Mouse (Mus musculus) myocyte (in vitro differentiated cells): ENCODE results near the gene Abcd4.

Experiments
- MAX ChIP-seq: IDR thresholded peaks from one replicate; pipeline ENCODE4 v1.6.1; 2011; ENCODE audit warnings: low read depth, mild to moderate bottlenecking, control low read depth
- MYOD1 ChIP-seq, 3 experiments: IDR thresholded peaks; one replicate each; pipeline ENCODE4 v1.6.1; 2011; ENCODE audit warnings: control low read depth in 2 of 3, low read depth in 2 of 3, mild to moderate bottlenecking in 2 of 3, moderate library complexity in 1 of 3; ENCODE audit not compliant: insufficient read length in 2 of 3, control insufficient read depth in 1 of 3
- MYOG ChIP-seq, 3 experiments: IDR thresholded peaks; one replicate each; pipeline ENCODE4 v1.6.1; 2011; ENCODE audit warnings: control low read depth in 2 of 3, low read depth in 2 of 3, mild to moderate bottlenecking in 2 of 3; ENCODE audit not compliant: insufficient read length in 2 of 3, control insufficient read depth in 1 of 3, insufficient read depth in 1 of 3
- POLR2A ChIP-seq: IDR thresholded peaks from one replicate; pipeline ENCODE4 v1.6.1; 2011; ENCODE audit warnings: low read depth, mild to moderate bottlenecking, control low read depth, moderate library complexity; ENCODE audit not compliant: insufficient read length
- POLR2AphosphoS2 ChIP-seq: IDR thresholded peaks from one replicate; pipeline ENCODE4 v1.6.1; 2011; ENCODE audit warnings: low read depth, control low read depth; ENCODE audit not compliant: insufficient read length
- REST ChIP-seq: IDR thresholded peaks from one replicate; pipeline ENCODE4 v1.6.1; 2011; ENCODE audit warnings: mild to moderate bottlenecking, control low read depth, moderate library complexity; ENCODE audit not compliant: insufficient read depth, insufficient read length
- TCF12 ChIP-seq: IDR thresholded peaks from one replicate; pipeline ENCODE4 v1.6.1; 2011; ENCODE audit warnings: mild to moderate bottlenecking, control low read depth; ENCODE audit not compliant: poor library complexity, insufficient read depth, severe bottlenecking

- no peak for TF ChIP-seq POLR2A
- TF ChIP-seq MAX: no peak
- TF ChIP-seq TCF12: no peak
- TF ChIP-seq MYOD1 (IDR thresholded peaks at IDR 0.05; ENCODE audit: control insufficient read depth in 1 of 3, insufficient read length in 2 of 3, low read depth in 2 of 3): no peak
- TF ChIP-seq POLR2AphosphoS2: no peak
- TF ChIP-seq MYOG (IDR thresholded peaks at IDR 0.05; ENCODE audit: control insufficient read depth in 1 of 3, insufficient read depth in 1 of 3, insufficient read length in 2 of 3, low read depth in 2 of 3): no peak
- TF ChIP-seq REST: no peak
Measured at GRCm38 (mm10) chr12:84569336-84569970, 47.8 kb downstream of the Abcd4 start, which contains the start of gene Vsx2.
